Mouse (Mus musculus): Measurements from ENCODE around the gene Fdxacb1. TPM values are rescaled to one million over a fixed set of nuclear protein-coding genes. Genes with fewer than 3 reads are reported as not detected.

The Fdxacb1 gene
- polyA plus RNA-seq, 1 experiment from 2014 or later = 9.3 TPM

DNA sequence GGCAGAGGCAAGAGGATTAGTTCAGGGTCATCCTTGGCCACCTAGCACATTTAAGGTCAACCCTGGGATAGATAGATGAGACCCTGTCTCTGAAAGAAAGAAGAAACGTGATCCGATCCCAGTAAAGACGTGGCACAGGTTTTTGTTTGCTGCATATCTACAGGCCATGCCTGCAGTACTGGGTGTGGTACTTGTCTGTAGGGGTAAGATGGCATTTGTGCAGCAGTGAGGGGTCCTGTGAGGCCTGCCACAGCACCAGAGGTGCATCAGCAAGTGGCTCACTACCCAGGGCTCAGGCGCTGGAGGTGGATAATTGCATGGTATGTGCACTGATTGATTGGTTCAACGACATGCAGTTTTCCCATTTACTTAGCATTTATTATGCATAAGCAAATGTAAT lies 45.8 kb downstream of the Fdxacb1 start:
- H3K27ac ChIP-seq = no peak overlapping the region
- no peaks in the 10 kb centered on the region for H3K27me3 ChIP-seq
- no peak overlapping the region for H3K4me3 ChIP-seq
- no peak overlapping the region for H3K9ac ChIP-seq
- no peak overlapping the region for H3K4me2 ChIP-seq
- ATAC-seq (ENCODE audit: insufficient number of reproducible peaks, low FRiP score, low TSS enrichment, low read depth) = no peak
- H3K4me1 ChIP-seq = no peaks in the 10 kb centered on the region
- H3K9me3 ChIP-seq = no peaks in the 10 kb centered on the region
- H3K36me3 ChIP-seq = peaks cover 57% of the 10 kb centered on the region
- 91% methylated on average over 5 of the region's 5 CpGs for WGBS

DNA sequence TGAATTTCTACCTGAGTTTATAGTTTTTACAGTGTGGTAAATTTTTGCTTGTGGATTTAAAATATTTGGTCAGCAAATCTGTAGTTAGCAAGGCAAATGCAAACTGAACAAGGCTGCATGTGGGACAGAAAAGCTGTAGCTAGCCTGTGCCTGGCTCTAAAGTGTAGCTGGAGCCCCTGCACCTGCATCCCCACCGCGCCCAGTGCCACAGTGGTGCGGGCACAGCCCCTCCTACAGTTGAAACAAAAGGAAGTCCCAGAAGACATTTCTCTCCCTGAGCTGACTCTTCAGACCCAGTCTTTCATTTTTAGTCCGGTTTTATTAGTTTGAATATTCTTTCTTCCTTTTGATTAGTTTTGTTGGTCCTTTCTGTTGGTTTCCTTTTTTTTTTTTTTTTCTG lies 47.6 kb downstream of the Fdxacb1 start:
- no peak overlapping the region for H3K27ac ChIP-seq
- H3K9ac ChIP-seq = no peak overlapping the region
- ATAC-seq (ENCODE audit: insufficient number of reproducible peaks, low FRiP score, low TSS enrichment, low read depth) = no peak
- no peak overlapping the region for H3K4me3 ChIP-seq
- H3K27me3 ChIP-seq = no peaks in the 10 kb centered on the region
- no peaks in the 10 kb centered on the region for H3K9me3 ChIP-seq
- H3K4me1 ChIP-seq = no peaks in the 10 kb centered on the region
- H3K36me3 ChIP-seq = peaks cover 49% of the 10 kb centered on the region
- 97% methylated on average over 4 of the region's 4 CpGs for WGBS
- no peak overlapping the region for H3K4me2 ChIP-seq

DNA sequence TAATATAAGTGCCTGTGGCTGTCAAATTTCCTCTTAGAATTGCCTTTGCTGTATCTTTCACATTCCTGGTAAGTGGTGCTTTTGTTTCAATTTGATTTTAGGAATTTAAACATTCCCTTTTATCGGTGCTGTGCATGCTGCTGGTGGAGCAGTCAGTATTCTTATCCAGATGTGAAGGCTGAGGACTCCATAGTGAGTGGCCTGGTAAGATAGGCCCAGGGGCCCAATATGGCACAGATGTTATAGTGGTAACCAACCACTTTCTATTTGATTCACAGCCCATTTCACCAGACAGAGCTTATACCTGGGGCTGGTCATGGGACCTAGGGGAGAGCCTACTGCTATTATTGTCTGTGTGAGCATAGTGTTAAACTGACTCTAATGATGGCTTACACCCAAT lies 48.5 kb downstream of the Fdxacb1 start:
- Histone ChIP-seq H3K27ac (no peak overlapping the region), H3K4me3 (no peak overlapping the region), H3K36me3 (peaks cover 46% of the 10 kb centered on the region), H3K4me2 (no peak overlapping the region), H3K9me3 (no peaks in the 10 kb centered on the region), H3K9ac (no peak overlapping the region), H3K4me1 (no peaks in the 10 kb centered on the region), H3K27me3 (no peaks in the 10 kb centered on the region)
- no peak for ATAC-seq (ENCODE audit: insufficient number of reproducible peaks, low FRiP score, low TSS enrichment, low read depth)
- 92% methylated on average over 1 of the region's 1 CpGs for WGBS

DNA sequence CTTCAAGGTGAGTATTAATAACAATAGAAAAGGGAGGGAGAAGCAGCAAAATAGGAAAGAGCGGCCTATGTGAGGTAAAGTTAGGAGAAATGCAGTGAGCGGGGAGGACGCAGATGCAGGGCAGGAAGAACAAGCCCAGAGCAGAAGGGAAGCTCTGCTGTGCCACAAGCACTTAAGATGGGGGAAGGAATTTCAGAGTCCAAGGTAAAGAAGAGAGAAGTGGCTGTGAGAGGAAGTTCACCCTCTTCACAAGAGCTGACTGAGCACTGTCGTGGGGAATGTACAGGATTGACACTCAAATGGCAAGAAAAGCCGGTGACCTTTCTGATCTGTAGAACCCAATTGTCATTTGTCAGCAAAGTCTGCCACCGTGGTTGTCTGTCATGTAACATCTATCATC lies 50.0 kb downstream of the Fdxacb1 start:
- no peaks in the 10 kb centered on the region for H3K27me3 ChIP-seq
- no peaks in the 10 kb centered on the region for H3K9me3 ChIP-seq
- no peaks in the 10 kb centered on the region for H3K4me1 ChIP-seq
- H3K9ac ChIP-seq = no peak overlapping the region
- no peak overlapping the region for H3K4me2 ChIP-seq
- no peak for ATAC-seq (ENCODE audit: insufficient number of reproducible peaks, low FRiP score, low TSS enrichment, low read depth)
- H3K36me3 ChIP-seq = peaks cover 45% of the 10 kb centered on the region
- WGBS = 87% methylated on average over 6 of the region's 6 CpGs
- H3K27ac ChIP-seq = no peak overlapping the region
- no peak overlapping the region for H3K4me3 ChIP-seq

DNA sequence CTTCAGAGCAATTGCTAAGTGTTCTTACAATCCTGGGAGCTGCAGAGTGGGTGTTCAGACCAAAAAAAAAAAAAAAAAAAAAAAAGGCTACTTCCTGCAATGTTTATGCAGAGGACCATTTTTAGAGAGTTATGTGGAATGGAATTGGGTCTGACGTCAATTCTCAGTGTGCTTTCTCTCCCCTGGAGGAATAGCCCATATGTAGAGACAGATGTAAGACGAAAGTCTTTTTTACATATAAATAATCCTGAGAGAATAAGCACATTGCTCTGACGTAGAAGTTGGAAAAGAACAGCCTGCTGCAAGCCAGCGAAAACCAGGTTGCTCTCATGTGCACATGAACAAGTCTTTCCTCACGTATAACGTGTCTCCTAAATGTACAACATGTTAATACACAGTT lies 51.7 kb downstream of the Fdxacb1 start:
- Histone ChIP-seq H3K4me1 (no peaks in the 10 kb centered on the region), H3K4me3 (no peak overlapping the region), H3K4me2 (no peak overlapping the region), H3K9ac (no peak overlapping the region), H3K27ac (no peak overlapping the region), H3K9me3 (no peaks in the 10 kb centered on the region), H3K36me3 (peaks cover 42% of the 10 kb centered on the region), H3K27me3 (no peaks in the 10 kb centered on the region)
- no peak for ATAC-seq (ENCODE audit: insufficient number of reproducible peaks, low FRiP score, low TSS enrichment, low read depth)
- WGBS = 80% methylated on average over 6 of the region's 6 CpGs

DNA sequence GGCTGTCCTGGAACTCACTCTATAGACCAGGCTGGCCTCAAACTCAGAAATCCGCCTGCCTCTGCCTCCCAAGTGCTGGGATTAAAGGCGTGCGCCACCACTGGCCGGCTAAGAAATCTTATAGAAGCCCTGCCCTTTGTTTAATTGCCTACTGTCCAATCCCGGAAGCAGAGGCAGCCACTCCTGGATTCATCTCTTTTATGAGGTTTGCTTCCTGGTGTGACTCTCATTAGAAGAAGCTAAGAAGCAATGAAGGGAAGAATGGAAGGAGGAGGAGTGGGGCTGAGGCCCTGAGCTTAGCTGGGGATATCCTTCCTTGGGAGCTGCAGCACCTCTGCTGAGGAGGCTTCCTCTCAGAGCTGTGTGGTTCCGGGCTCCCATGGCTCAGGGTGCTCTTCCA lies 53.6 kb downstream of the Fdxacb1 start:
- ATAC-seq (ENCODE audit: insufficient number of reproducible peaks, low FRiP score, low TSS enrichment, low read depth) = no peak
- peaks cover 38% of the 10 kb centered on the region for H3K36me3 ChIP-seq
- WGBS = 90% methylated on average over 6 of the region's 6 CpGs

DNA sequence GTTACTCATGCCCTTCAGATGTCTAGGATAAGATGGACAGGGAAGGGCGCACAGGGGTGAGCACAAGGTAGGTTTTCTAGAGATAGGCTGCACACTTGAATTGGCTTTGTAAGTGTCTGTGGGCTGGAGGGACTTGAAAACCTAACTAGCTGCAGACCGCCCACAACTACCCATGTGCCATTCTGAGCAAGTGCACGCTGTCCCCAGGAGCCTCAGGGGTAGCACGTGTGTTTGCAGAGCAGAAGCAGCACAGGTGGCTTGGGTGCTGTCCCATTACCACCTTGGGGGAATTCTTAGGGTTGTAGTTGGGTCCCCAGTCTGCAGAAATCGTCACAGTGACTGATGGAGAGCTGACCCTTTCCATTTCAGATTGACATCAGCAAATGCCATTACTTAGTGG lies 54.2 kb downstream of the Fdxacb1 start:
- no peak for ATAC-seq (ENCODE audit: insufficient number of reproducible peaks, low FRiP score, low TSS enrichment, low read depth)
- peaks cover 32% of the 10 kb centered on the region for H3K36me3 ChIP-seq
- WGBS = 91% methylated on average over 5 of the region's 5 CpGs

More for the DNA sequence above, 53.6 kb downstream of the Fdxacb1 start:
- no peaks in the 10 kb centered on the region for H3K9me3 ChIP-seq
- no peak overlapping the region for H3K4me2 ChIP-seq
- H3K4me1 ChIP-seq = no peaks in the 10 kb centered on the region
- H3K27ac ChIP-seq = no peak overlapping the region
- H3K4me3 ChIP-seq = no peak overlapping the region
- H3K27me3 ChIP-seq = no peaks in the 10 kb centered on the region
- H3K9ac ChIP-seq = no peak overlapping the region

More for the DNA sequence above, 54.2 kb downstream of the Fdxacb1 start:
- H3K27me3 ChIP-seq = no peaks in the 10 kb centered on the region
- H3K27ac ChIP-seq = no peak overlapping the region
- no peaks in the 10 kb centered on the region for H3K9me3 ChIP-seq
- no peak overlapping the region for H3K4me3 ChIP-seq
- no peak overlapping the region for H3K4me2 ChIP-seq
- H3K9ac ChIP-seq = no peak overlapping the region
- H3K4me1 ChIP-seq = no peaks in the 10 kb centered on the region

Other genes starting within 250 kb of the Fdxacb1 start
- 66.8 and 70.1 TPM in 2 replicates for gene Pts, start 239.5 kb upstream of the Fdxacb1 start, polyA plus RNA-seq (2015; fragmentation: Nextera tagmentation; extraction: Ambion mirVana)
- gene Il18, start 213.4 kb upstream of the Fdxacb1 start, polyA plus RNA-seq (2015; fragmentation: Nextera tagmentation; extraction: Ambion mirVana) = 6.6 and 8.1 TPM in 2 replicates
- 0.19 and 0.49 TPM in 2 replicates for gene Bco2, start 213.1 kb upstream of the Fdxacb1 start, polyA plus RNA-seq (2015; fragmentation: Nextera tagmentation; extraction: Ambion mirVana)
- gene Tex12, start 206.9 kb upstream of the Fdxacb1 start, polyA plus RNA-seq (2015; fragmentation: Nextera tagmentation; extraction: Ambion mirVana) = not detected in 2 replicates
- 234 and 278 TPM in 2 replicates for gene Sdhd, start 164.4 kb upstream of the Fdxacb1 start, polyA plus RNA-seq (2015; fragmentation: Nextera tagmentation; extraction: Ambion mirVana)
- 162 and 189 TPM in 2 replicates for gene Timm8b, start 164.3 kb upstream of the Fdxacb1 start, polyA plus RNA-seq (2015; fragmentation: Nextera tagmentation; extraction: Ambion mirVana)
- 2.6 and 2.8 TPM in 2 replicates for gene Pih1d2, start 150.9 kb upstream of the Fdxacb1 start, polyA plus RNA-seq (2015; fragmentation: Nextera tagmentation; extraction: Ambion mirVana)
- 17.2 and 22.2 TPM in 2 replicates for gene Nkapd1, start 150.8 kb upstream of the Fdxacb1 start, polyA plus RNA-seq (2015; fragmentation: Nextera tagmentation; extraction: Ambion mirVana)
- 47.7 and 51.6 TPM in 2 replicates for gene Dlat, start 108.5 kb upstream of the Fdxacb1 start, polyA plus RNA-seq (2015; fragmentation: Nextera tagmentation; extraction: Ambion mirVana)
- gene Dixdc1, start 28.7 kb upstream of the Fdxacb1 start, polyA plus RNA-seq (2015; fragmentation: Nextera tagmentation; extraction: Ambion mirVana) = 13.9 and 14.1 TPM in 2 replicates
- 5.6 and 6.7 TPM in 2 replicates for gene 2310030G06Rik, start 21.7 kb upstream of the Fdxacb1 start, polyA plus RNA-seq (2015; fragmentation: Nextera tagmentation; extraction: Ambion mirVana)
- gene Cryab, start 16.9 kb upstream of the Fdxacb1 start, polyA plus RNA-seq (2015; fragmentation: Nextera tagmentation; extraction: Ambion mirVana) = 123 and 265 TPM in 2 replicates
- 39.0 and 104 TPM in 2 replicates for gene Hspb2, start 15.9 kb upstream of the Fdxacb1 start, polyA plus RNA-seq (2015; fragmentation: Nextera tagmentation; extraction: Ambion mirVana)
- gene Alg9, start 6.8 kb downstream of the Fdxacb1 start, polyA plus RNA-seq (2015; fragmentation: Nextera tagmentation; extraction: Ambion mirVana) = 34.9 and 35.6 TPM in 2 replicates
- gene 1110032A03Rik, start 7.3 kb downstream of the Fdxacb1 start, polyA plus RNA-seq (2015; fragmentation: Nextera tagmentation; extraction: Ambion mirVana) = 24.2 and 30.2 TPM in 2 replicates
- gene Ppp2r1b, start 77.1 kb downstream of the Fdxacb1 start, polyA plus RNA-seq (2015; fragmentation: Nextera tagmentation; extraction: Ambion mirVana) = 48.6 and 49.0 TPM in 2 replicates
- 14.3 and 15.9 TPM in 2 replicates for gene Sik2, start 240.8 kb downstream of the Fdxacb1 start, polyA plus RNA-seq (2015; fragmentation: Nextera tagmentation; extraction: Ambion mirVana)